Mouse (Mus musculus) myocyte (in vitro differentiated cells): ENCODE measurements at regions not wholly inside any gene's neighbourhood (a gene's known extent, or its start where the extent isn't known, plus 50 kb on each side); places are given as distances from the start of the nearest gene placed in this dataset.

Experiments
- CEBPB ChIP-seq: IDR thresholded peaks from 2 replicates; pipeline ENCODE4 v1.6.1; 2011; ENCODE audit warnings: mild to moderate bottlenecking, moderate library complexity; ENCODE audit not compliant: poor library complexity, insufficient read depth, severe bottlenecking
- E2F4 ChIP-seq: IDR thresholded peaks from one replicate; pipeline ENCODE4 v1.6.1; 2011; ENCODE audit warnings: mild to moderate bottlenecking, control low read depth, moderate library complexity; ENCODE audit not compliant: insufficient read depth
- MAX ChIP-seq: IDR thresholded peaks from one replicate; pipeline ENCODE4 v1.6.1; 2011; ENCODE audit warnings: low read depth, mild to moderate bottlenecking, control low read depth
- MYOD1 ChIP-seq, 3 experiments: IDR thresholded peaks; one replicate each; pipeline ENCODE4 v1.6.1; 2011; ENCODE audit warnings: control low read depth in 2 of 3, low read depth in 2 of 3, mild to moderate bottlenecking in 2 of 3, moderate library complexity in 1 of 3; ENCODE audit not compliant: insufficient read length in 2 of 3, control insufficient read depth in 1 of 3
- MYOG ChIP-seq, 3 experiments: IDR thresholded peaks; one replicate each; pipeline ENCODE4 v1.6.1; 2011; ENCODE audit warnings: control low read depth in 2 of 3, low read depth in 2 of 3, mild to moderate bottlenecking in 2 of 3; ENCODE audit not compliant: insufficient read length in 2 of 3, control insufficient read depth in 1 of 3, insufficient read depth in 1 of 3
- POLR2A ChIP-seq: IDR thresholded peaks from one replicate; pipeline ENCODE4 v1.6.1; 2011; ENCODE audit warnings: low read depth, mild to moderate bottlenecking, control low read depth, moderate library complexity; ENCODE audit not compliant: insufficient read length
- POLR2AphosphoS2 ChIP-seq: IDR thresholded peaks from one replicate; pipeline ENCODE4 v1.6.1; 2011; ENCODE audit warnings: low read depth, control low read depth; ENCODE audit not compliant: insufficient read length
- SRF ChIP-seq: IDR thresholded peaks from one replicate; pipeline ENCODE4 v1.6.1; 2011; ENCODE audit warnings: low read depth; ENCODE audit not compliant: control insufficient read depth, insufficient read length
- TCF12 ChIP-seq: IDR thresholded peaks from one replicate; pipeline ENCODE4 v1.6.1; 2011; ENCODE audit warnings: mild to moderate bottlenecking, control low read depth; ENCODE audit not compliant: poor library complexity, insufficient read depth, severe bottlenecking
- USF1 ChIP-seq: IDR thresholded peaks from one replicate; pipeline ENCODE4 v1.6.1; 2011; ENCODE audit warnings: low read depth, mild to moderate bottlenecking, control low read depth, moderate library complexity

GRCm38 (mm10) chr15:31898904-31899650, 278.0 kb upstream of the Tas2r119 start:
- TF ChIP-seq CEBPB (no peak), POLR2A (no peak), MYOG (IDR thresholded peaks at IDR 0.05; ENCODE audit: control insufficient read depth in 1 of 3, insufficient read depth in 1 of 3, insufficient read length in 2 of 3, low read depth in 2 of 3) (no peak), MAX (no peak), TCF12 (no peak), MYOD1 (IDR thresholded peaks at IDR 0.05; ENCODE audit: control insufficient read depth in 1 of 3, insufficient read length in 2 of 3, low read depth in 2 of 3) (no peak), E2F4 (no peak), USF1 (no peak), POLR2AphosphoS2 (no peak), SRF (no peak)
